In the genomic region with DNA sequence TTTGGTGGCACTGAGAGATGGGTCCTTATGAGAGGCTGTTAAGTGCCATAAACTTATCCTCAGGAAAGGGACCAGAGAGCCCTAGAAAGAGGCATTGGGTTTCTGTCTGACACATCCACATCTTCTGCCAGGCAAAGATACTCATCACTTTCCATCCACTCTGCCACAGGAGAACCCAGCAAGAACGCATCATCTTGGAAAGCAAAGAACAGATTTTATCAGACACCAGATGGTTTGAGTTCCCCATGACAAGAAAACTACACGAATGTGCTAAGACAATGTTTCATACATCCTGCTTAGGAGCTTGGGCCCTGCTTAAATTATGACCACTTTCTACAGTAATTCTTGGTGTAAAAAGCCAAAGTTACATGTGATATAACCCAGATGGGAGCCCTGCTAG, we compare ENCODE assay signal across 25 mouse cellular contexts. TPM values are rescaled to one million over a fixed set of nuclear protein-coding genes. Genes with fewer than 3 reads are reported as not detected.
"Had no signal": no experiment of that assay in that cellular context is flagged by ENCODE, and none has a peak within 500 bp of the region (broad histone marks: within the 10 kb centered on the region; RNA-seq: fewer than 3 reads in every experiment).

No protein-coding gene starts in this region.

- H3K9me3 ChIP-seq: limb, embryonic 10.5 days; liver, embryonic 12.5 days; neural tube, embryonic 15.5 days had no signal

- H3K27me3 ChIP-seq: liver, embryonic 12.5 days; neural tube, embryonic 15.5 days had no signal

- H3K4me2 ChIP-seq: liver, embryonic 12.5 days; lung, embryonic 14.5 days; neural tube, embryonic 15.5 days had no signal

- H3K4me3 ChIP-seq: left cerebral cortex, adult 2 months; limb, embryonic 10.5 days; liver, embryonic 12.5 days; midbrain, embryonic 10.5 days; myocyte; neural tube, embryonic 15.5 days had no signal

- DNase-seq: kidney, adult 8-10 months; kidney, postnatal 10 days; kidney, postnatal 4 days; lung, embryonic 14.5 days; lung, postnatal 10 days; lung, postnatal 4 days; midbrain, embryonic 14.5 days; thymus, adult 2 months; thymus, postnatal 25 days had no signal

- H3K27ac ChIP-seq: left cerebral cortex, adult 2 months; limb, embryonic 10.5 days; liver, embryonic 12.5 days; midbrain, embryonic 10.5 days; neural tube, embryonic 15.5 days had no signal

- H3K36me3 ChIP-seq: limb, embryonic 10.5 days; liver, embryonic 12.5 days; midbrain, embryonic 10.5 days; neural tube, embryonic 15.5 days had no signal

- ATAC-seq: inflammation-experienced regulatory T-cells, adult 6 months; liver, embryonic 12.5 days had no signal

- H3K9ac ChIP-seq: liver, embryonic 12.5 days; lung, embryonic 14.5 days; neural tube, embryonic 15.5 days had no signal

- H3K4me1 ChIP-seq: limb, embryonic 10.5 days; liver, embryonic 12.5 days; midbrain, embryonic 10.5 days; neural tube, embryonic 15.5 days had no signal

RNA-seq across cellular contexts. Expression of gene Pnliprp2, which starts 8.7 kb away (rescaled TPM):
- total RNA-seq: layer of hippocampus, postnatal 14 days; left cerebral cortex, adult 2 months; left cerebral cortex, postnatal 14 days; megakaryocyte, adult 5-6 weeks had no signal
- polyA plus RNA-seq: inflammation-experienced regulatory T-cells, adult 6 months; midbrain, embryonic 10.5 days; midbrain, embryonic 14.5 days; myocyte; neural tube, embryonic 11.5 days; neural tube, embryonic 15.5 days; thymus, adult 2 months had no signal

RNA-seq across cellular contexts. Expression of gene Pnliprp1, which starts 22.1 kb away (rescaled TPM):
- total RNA-seq: layer of hippocampus, postnatal 14 days; left cerebral cortex, adult 2 months; left cerebral cortex, postnatal 14 days; megakaryocyte, adult 5-6 weeks had no signal
- polyA plus RNA-seq: inflammation-experienced regulatory T-cells, adult 6 months; midbrain, embryonic 14.5 days; myocyte; neural tube, embryonic 11.5 days; urinary bladder, adult 2 months had no signal

RNA-seq across cellular contexts. Expression of gene 1700019N19Rik, which starts 43.4 kb away (rescaled TPM):
- total RNA-seq: left cerebral cortex, adult 2 months; left cerebral cortex, postnatal 14 days; megakaryocyte, adult 5-6 weeks had no signal
- polyA plus RNA-seq: inflammation-experienced regulatory T-cells, adult 6 months; intestine, postnatal 0 days; limb, embryonic 10.5 days; limb, embryonic 14.5 days; liver, embryonic 16.5 days; lung, embryonic 14.5 days; midbrain, embryonic 14.5 days; myocyte; neural tube, embryonic 11.5 days; neural tube, embryonic 15.5 days; spleen, adult 2 months had no signal
